Mouse (Mus musculus) bone marrow macrophage, adult 2 months (primary cell): ENCODE measurements around the gene Clec2i. TPM values are rescaled to one million over a fixed set of nuclear protein-coding genes. Genes with fewer than 3 reads are reported as not detected.

Experiments
- H3K27ac ChIP-seq: 2 replicates; pipeline ENCODE4 v1.5.1; 2012; ENCODE audit warnings: low read depth, low read length; ENCODE audit not compliant: insufficient read depth
- H3K4me1 ChIP-seq: 2 replicates; pipeline ENCODE4 v1.6.1; 2012; ENCODE audit warnings: low read length; ENCODE audit not compliant: control insufficient read depth, insufficient read depth
- H3K4me3 ChIP-seq: 2 replicates; pipeline ENCODE4 v1.5.1; 2012; ENCODE audit warnings: mild to moderate bottlenecking, low read length, moderate library complexity; ENCODE audit not compliant: insufficient read depth
- CTCF ChIP-seq: IDR thresholded peaks from 2 replicates; pipeline ENCODE4 v1.5.1; 2012; ENCODE audit warnings: low read depth, mild to moderate bottlenecking, low read length, moderate library complexity
- POLR2A ChIP-seq: IDR thresholded peaks from 2 replicates; pipeline ENCODE4 v1.6.1; 2012; ENCODE audit warnings: mild to moderate bottlenecking, low read depth, low read length, borderline replicate concordance
- polyA plus RNA-seq: library from polyadenylated mRNA; stranded (reverse); fragments of >200 nt; gene quantifications from 2 replicates; pipeline ENCODE4 v1.2.4, GENCODE M21; 2012; ENCODE audit not compliant: missing spikeins, insufficient read depth, insufficient read length

The Clec2i gene
- polyA plus RNA-seq, 1 experiment: 4.0 TPM

DNA sequence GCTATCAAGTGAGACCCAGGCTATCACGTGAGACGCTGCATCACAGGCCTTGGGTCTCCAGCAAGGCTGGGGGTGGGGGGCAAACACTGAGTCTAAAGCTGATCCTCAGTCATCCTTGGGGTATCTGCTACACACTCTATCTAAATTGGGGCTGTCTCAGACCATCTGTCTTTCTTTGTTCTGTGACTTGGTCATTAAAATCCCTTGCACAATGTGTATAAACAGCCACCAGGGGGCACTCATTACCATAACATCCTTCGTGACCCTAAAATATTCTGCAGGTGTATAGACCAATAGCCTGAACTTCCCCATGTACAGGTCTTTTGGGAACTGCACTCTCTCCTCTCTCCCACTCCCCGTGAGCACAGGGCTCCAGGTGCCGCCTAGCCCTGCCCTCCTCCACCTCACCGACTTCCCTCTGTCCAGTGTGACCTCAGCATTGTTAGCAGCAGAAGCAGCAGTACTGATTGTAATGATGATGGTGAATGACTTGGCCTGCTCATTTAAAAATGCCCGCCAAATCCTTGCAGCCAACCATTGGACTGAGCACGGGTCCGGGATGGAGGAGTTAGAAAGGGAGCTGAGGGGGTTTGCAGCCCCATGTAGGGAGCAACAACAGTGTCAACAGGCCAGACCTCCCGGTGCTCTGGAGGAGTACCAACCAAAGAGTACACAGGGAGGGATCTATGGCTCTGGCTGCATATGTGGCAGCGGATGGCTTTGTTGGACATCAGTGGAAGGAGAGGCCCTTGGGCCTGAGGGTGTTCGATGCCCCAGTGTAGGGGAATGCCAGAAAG is 33.2 kb upstream of the Clec2i start:
- Histone ChIP-seq H3K4me3 (no peak overlapping the region), H3K27ac (no peak overlapping the region), H3K4me1 (peaks cover 45% of the 10 kb centered on the region)
- peak; percentile 44 for TF ChIP-seq CTCF
- no peak for TF ChIP-seq POLR2A

- Histone ChIP-seq H3K4me1 (peaks cover 39% of the 10 kb centered on the region), H3K4me3 (no peak overlapping the region), H3K27ac (no peak overlapping the region)
- TF ChIP-seq POLR2A (no peak), CTCF (no peak)
These were observed 32.5 kb upstream of the Clec2i start for GRCm38 (mm10) chr6:128854895-128855294.

- no peak for TF ChIP-seq CTCF
- TF ChIP-seq POLR2A: no peak
- no peak overlapping the region for H3K4me3 ChIP-seq
- H3K4me1 ChIP-seq: peaks cover 34% of the 10 kb centered on the region
- no peak overlapping the region for H3K27ac ChIP-seq
These were observed 31.9 kb upstream of the Clec2i start for GRCm38 (mm10) chr6:128855477-128855876.

- peaks cover 29% of the 10 kb centered on the region for H3K4me1 ChIP-seq
- TF ChIP-seq POLR2A (no peak), CTCF (no peak)
- H3K27ac ChIP-seq: peak overlapping the region; percentile 61
These were observed 31.1 kb upstream of the Clec2i start for GRCm38 (mm10) chr6:128856250-128856649.

GRCm38 (mm10) chr6:128857976-128858375 is 29.4 kb upstream of the Clec2i start:
- peaks cover 11% of the 10 kb centered on the region for H3K4me1 ChIP-seq
- TF ChIP-seq CTCF (no peak), POLR2A (no peak)
- no peak overlapping the region for H3K27ac ChIP-seq
- no peak overlapping the region for H3K4me3 ChIP-seq

More at GRCm38 (mm10) chr6:128856250-128856649, 31.1 kb upstream of the Clec2i start:
- no peak overlapping the region for H3K4me3 ChIP-seq

DNA sequence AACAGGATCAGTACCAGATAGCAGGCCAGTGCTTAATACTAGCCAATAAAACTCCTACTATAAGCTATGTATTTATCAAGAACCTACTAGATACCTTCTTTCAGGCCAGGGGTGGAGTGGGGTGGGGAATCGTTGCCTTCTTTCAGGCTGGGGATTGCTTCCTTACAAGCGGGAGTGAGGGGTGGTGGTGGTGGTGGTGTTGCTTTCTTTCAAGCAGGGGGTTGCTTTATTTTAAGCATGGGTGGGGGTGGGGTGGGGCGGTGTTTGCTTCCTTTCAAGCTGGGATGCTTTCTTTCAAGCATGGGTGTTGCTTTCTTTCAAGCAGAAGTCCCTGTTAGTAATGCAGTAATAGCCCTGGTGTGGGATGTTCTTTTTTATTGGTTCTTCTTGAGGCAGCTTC is 18.5 kb upstream of the Clec2i start:
- Histone ChIP-seq H3K4me1 (no peaks in the 10 kb centered on the region), H3K27ac (no peak overlapping the region), H3K4me3 (no peak overlapping the region)
- no peak for TF ChIP-seq POLR2A
- no peak for TF ChIP-seq CTCF

DNA sequence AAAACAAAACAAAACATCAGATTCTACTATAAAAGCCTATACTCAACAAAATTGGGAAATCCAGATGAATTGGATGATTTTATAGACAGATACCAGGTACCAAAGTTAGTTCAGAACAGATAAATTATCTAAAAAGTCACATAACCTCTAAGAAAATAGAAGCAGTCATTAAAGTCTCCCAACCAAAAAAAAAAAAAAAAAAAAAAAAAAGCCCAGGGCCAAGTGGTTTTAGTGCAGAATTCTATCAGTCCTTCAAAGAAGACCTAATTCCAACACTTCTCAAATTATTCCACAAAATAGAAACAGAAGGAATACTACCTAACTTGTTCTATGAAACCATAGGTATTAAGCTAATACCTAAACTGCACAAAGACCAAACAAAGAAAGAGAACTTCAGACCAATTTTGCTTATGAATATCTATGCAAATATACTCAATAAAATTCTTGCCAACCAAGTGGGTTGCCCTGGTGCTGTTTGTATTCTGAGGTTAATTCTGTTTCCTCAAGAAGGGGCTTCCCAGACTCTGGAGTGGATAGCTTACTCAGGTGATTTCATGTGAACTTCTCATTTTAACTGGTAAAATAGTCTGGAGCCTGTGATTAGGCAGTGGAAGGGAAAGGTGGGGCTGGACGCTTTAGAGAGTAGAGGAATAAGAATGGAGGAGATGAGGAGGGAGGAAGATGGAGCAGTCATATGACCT is 15.3 kb upstream of the Clec2i start:
- no peaks in the 10 kb centered on the region for H3K4me1 ChIP-seq
- H3K27ac ChIP-seq: no peak overlapping the region
- no peak for TF ChIP-seq CTCF
- no peak for TF ChIP-seq POLR2A
- no peak overlapping the region for H3K4me3 ChIP-seq

DNA sequence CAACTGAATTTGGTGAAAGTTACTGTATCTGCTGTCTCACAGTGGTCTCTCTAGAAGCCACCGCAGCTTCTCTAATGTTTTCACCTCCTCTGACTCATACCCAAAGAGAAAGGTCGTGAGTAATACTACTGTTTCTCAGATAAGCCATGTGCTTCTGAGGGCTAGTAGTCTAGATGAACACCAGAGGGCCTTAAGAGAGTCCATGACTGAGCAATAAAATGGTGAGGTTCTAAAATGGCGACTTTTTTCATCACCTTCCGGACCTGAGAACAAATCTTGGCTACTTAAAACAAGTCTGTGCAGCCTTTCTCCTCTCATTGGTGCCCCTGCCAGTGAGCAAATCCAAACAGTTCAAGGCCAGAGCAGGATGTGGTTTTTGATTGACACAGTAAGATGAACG is 1.4 kb downstream of the Clec2i start:
- Histone ChIP-seq H3K27ac (no peak overlapping the region), H3K4me1 (peaks cover 7% of the 10 kb centered on the region), H3K4me3 (no peak overlapping the region)
- TF ChIP-seq POLR2A (no peak), CTCF (no peak)

- TF ChIP-seq CTCF: no peak
- no peak for TF ChIP-seq POLR2A
- H3K4me3 ChIP-seq: no peak within 1 kb of the TSS
- H3K4me1 ChIP-seq: peaks cover 7% of the 10 kb centered on the region
- H3K27ac ChIP-seq: no peak within 1 kb of the TSS
These were observed 3.6 kb downstream of the Clec2i start, which contains the start of gene BC035044 for GRCm38 (mm10) chr6:128890948-128891355. Gene BC035044 (minus strand): TSS chr6:128891126.
